Mouse (Mus musculus): ENCODE data around the gene Klhdc8a. TPM values are rescaled to one million over a fixed set of nuclear protein-coding genes. Genes with fewer than 3 reads are reported as not detected.

The Klhdc8a gene
- total and polyA plus RNA-seq, 3 experiments: not detected

DNA sequence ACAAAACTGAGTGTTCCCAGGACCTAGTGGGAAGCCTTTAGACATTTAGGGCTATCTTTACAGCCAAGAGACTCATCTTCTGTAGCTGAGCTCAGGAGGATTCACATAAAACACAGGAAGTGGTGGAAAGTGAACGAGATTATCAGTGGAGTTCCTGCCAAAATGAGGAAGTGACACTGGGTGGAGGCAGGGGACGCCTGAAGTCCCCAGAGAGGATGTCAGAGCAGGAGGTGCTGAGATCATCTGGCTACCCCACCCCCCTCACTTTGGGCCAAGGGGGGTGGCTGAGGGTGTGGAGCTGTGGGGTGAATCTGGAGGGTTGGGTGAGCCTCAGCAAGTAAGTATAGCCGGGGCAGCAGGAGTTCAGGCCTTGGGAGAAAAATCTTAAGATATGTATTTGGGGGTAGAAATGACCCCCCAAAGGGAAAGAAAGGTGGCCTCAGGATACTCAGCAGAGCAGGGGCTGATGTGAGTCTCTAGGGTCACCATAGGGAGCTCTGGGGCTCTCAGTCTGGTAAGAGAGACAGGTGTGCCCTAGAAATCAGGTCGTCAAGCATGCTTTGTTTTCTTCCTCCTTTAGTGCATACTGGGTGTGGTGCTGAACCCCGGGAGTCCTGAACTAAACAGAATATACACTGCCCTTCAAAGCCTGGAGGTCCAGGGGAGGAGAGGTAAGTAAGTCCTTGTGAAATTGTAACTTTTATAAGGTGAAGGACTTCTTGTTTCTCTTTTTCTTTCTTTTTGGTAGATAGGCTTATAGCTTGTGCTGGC, 43.5 kb downstream of the Klhdc8a start (continued):
- TF ChIP-seq TCF12 (IDR thresholded peaks at IDR 0.05; ENCODE audit: low read depth, low read length): peak; percentile 82
- peak; percentile 87; the same call in 1 of the 2 replicates for TF ChIP-seq CHD1 (IDR thresholded peaks at IDR 0.05; ENCODE audit: low read depth, low read length)
- TF ChIP-seq JUN (IDR thresholded peaks at IDR 0.05; ENCODE audit: insufficient read depth, low read depth, low read length): peak; percentile 86
- peak; percentile 91 for TF ChIP-seq MEF2A (IDR thresholded peaks at IDR 0.05; ENCODE audit: borderline replicate concordance, low read depth, low read length)
- TF ChIP-seq CTCF (conservative IDR thresholded peaks at IDR 0.05 in 1 of 2, IDR thresholded peaks at IDR 0.05 in 1 of 2; ENCODE audit: low read depth in 2 of 2, low read length in 2 of 2): no peak
- no peak for TF ChIP-seq ZC3H11A (IDR thresholded peaks at IDR 0.05; ENCODE audit: low read depth, low read length)
- TF ChIP-seq UBTF (IDR thresholded peaks at IDR 0.05; ENCODE audit: low read depth, low read length): no peak
- no peak for TF ChIP-seq POLR2AphosphoS2 (IDR thresholded peaks at IDR 0.05; ENCODE audit: low read depth, low read length)
- TF ChIP-seq ZMIZ1 (IDR thresholded peaks at IDR 0.05; ENCODE audit: low read depth, low read length): no peak; the same call in 1 of the 2 replicates
- peak; percentile 92 for TF ChIP-seq ELF1 (IDR thresholded peaks at IDR 0.05; ENCODE audit: low read depth, low read length)
- no peak for TF ChIP-seq PAX5 (IDR thresholded peaks at IDR 0.05; ENCODE audit: low read length)
- TF ChIP-seq NRF1 (IDR thresholded peaks at IDR 0.05; ENCODE audit: low read depth, low read length): no peak

DNA sequence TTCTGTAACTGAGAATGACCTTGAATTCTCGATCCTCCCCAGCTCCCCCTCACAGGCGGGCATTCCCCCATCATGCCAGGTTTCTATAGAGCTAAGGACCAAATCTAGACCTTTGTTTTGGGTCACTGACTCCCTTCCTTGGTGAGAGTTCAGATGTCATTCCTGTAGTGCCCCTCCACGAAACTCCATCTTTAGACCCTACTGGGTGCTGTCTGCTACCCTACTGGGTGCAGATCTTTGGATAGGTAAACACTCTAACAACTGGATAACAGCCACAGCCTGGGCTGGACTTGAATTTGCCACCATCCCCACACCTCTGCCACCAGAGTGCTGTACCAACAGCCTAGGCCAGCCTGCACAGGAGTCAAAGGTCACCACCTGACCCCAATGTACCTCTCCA, 44.1 kb downstream of the Klhdc8a start:
- Histone ChIP-seq H3K9ac (ENCODE audit: insufficient read depth, low read depth) (peak overlapping the region; percentile 42), H3K79me2 (replicated peaks; ENCODE audit: control insufficient read depth, extremely low read depth, insufficient read depth, poor library complexity, severe bottlenecking) (no peaks in the 10 kb centered on the region), H3K27me3 (replicated peaks) (no peaks in the 10 kb centered on the region), H3K36me3 (replicated peaks in 1 of 2; ENCODE audit: control insufficient read depth in 1 of 2, insufficient read depth in 1 of 2, low read length in 1 of 2) (peaks cover 9 to 32% of the 10 kb centered on the region in 2 experiments), H3K4me3 (replicated peaks in 1 of 3; ENCODE audit: low read depth in 2 of 3, low read length in 2 of 3, poor library complexity in 1 of 3) (peak overlapping the region; percentile 31 to 59 (median 51)), H3K27ac (ENCODE audit: insufficient read depth, low read depth) (peak overlapping the region; percentile 82), H3K9me3 (replicated peaks; ENCODE audit: low read length) (no peaks in the 10 kb centered on the region), H3K4me1 (ENCODE audit: control insufficient read depth in 1 of 2, insufficient read depth in 2 of 2) (peaks cover 21 to 62% of the 10 kb centered on the region in 2 experiments), H3K4me2 (ENCODE audit: insufficient read depth, low read depth, poor library complexity, severe bottlenecking) (peak overlapping the region; percentile 84)
- dilution Hi-C loops (cut with MboI; ENCODE audit: extremely low pct_ligation_motif_present, extremely low pct_unique_long_range_greater_than_20kb, low sequenced_read_pairs): no loop called here
- in situ Hi-C loops (cut with MboI; ENCODE audit: low pct_ligation_motif_present, low pct_unique_long_range_greater_than_20kb, low sequenced_read_pairs): no loop called here
- peak; percentile 98 for TF ChIP-seq ZKSCAN1 (IDR thresholded peaks at IDR 0.05; ENCODE audit: borderline replicate concordance, low read depth, low read length)
- TF ChIP-seq ZC3H11A (IDR thresholded peaks at IDR 0.05; ENCODE audit: low read depth, low read length): no peak
- peak; percentile 20 for DNase-seq (ENCODE audit: extremely low read depth)

DNA sequence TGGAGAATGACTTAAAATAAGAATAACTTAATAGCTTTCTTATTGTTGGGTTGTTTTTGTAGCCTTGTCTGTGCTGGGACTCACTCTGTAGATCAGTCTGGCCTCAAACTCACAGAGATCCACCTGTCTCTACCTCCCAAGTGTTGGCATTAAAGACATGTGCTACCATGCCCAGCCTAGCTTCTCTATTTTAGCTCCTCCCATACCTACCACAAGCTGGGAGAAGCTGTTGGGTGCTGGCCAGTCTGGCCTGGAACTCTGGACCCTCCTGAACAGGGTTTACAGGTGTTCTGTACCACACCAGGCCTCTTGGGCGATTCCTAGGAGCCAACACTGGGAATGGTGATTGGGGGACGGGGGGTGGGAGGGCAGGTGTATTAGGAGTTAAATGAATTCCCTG, 44.8 kb downstream of the Klhdc8a start:
- dilution Hi-C loops (cut with MboI; ENCODE audit: extremely low pct_ligation_motif_present, extremely low pct_unique_long_range_greater_than_20kb, low sequenced_read_pairs) (no loop called here), in situ Hi-C loops (cut with MboI; ENCODE audit: low pct_ligation_motif_present, low pct_unique_long_range_greater_than_20kb, low sequenced_read_pairs) (no loop called here)
- peak overlapping the region; percentile 36; the same call in 1 of the 2 replicates for H3K9ac ChIP-seq (ENCODE audit: insufficient read depth, low read depth)
- peak overlapping the region; percentile 49 for H3K27ac ChIP-seq (ENCODE audit: insufficient read depth, low read depth)
- peak overlapping the region in 2 of 3 experiments; percentile 23 to 44 for H3K4me3 ChIP-seq (replicated peaks in 1 of 3; ENCODE audit: low read depth in 2 of 3, low read length in 2 of 3, poor library complexity in 1 of 3)
- peak; percentile 48 for DNase-seq (ENCODE audit: extremely low read depth)
- peaks cover 9 to 39% of the 10 kb centered on the region in 2 experiments for H3K36me3 ChIP-seq (replicated peaks in 1 of 2; ENCODE audit: control insufficient read depth in 1 of 2, insufficient read depth in 1 of 2, low read length in 1 of 2)
- H3K4me1 ChIP-seq (ENCODE audit: control insufficient read depth in 1 of 2, insufficient read depth in 2 of 2): peaks cover 21 to 60% of the 10 kb centered on the region in 2 experiments
- H3K4me2 ChIP-seq (ENCODE audit: insufficient read depth, low read depth, poor library complexity, severe bottlenecking): peak overlapping the region; percentile 86
- no peaks in the 10 kb centered on the region for H3K79me2 ChIP-seq (replicated peaks; ENCODE audit: control insufficient read depth, extremely low read depth, insufficient read depth, poor library complexity, severe bottlenecking)
- H3K27me3 ChIP-seq (replicated peaks): no peaks in the 10 kb centered on the region
- no peak for TF ChIP-seq E2F4 (IDR thresholded peaks at IDR 0.05; ENCODE audit: insufficient replicate concordance, low read depth, low read length)
- no peak for TF ChIP-seq RCOR1 (conservative IDR thresholded peaks at IDR 0.05; ENCODE audit: low read depth, low read length)
- no peak for TF ChIP-seq TCF12 (IDR thresholded peaks at IDR 0.05; ENCODE audit: low read depth, low read length)
- peak; percentile 46; the same call in 1 of the 2 replicates for TF ChIP-seq MYC (IDR thresholded peaks at IDR 0.05; ENCODE audit: low read depth, low read length)
- TF ChIP-seq POLR2A (IDR thresholded peaks at IDR 0.05; ENCODE audit: low read depth, low read length): no peak
- TF ChIP-seq MEF2A (IDR thresholded peaks at IDR 0.05; ENCODE audit: borderline replicate concordance, low read depth, low read length): no peak
- no peaks in the 10 kb centered on the region for H3K9me3 ChIP-seq (replicated peaks; ENCODE audit: low read length)
